Mouse (Mus musculus): Measurements from ENCODE around the gene Car9. TPM values are rescaled to one million over a fixed set of nuclear protein-coding genes. Genes with fewer than 3 reads are reported as not detected.

The Car9 gene
- polyA plus RNA-seq, 1 experiment from 2014 or later = not detected

GRCm38 (mm10) chr4:43559519-43560242 lies 52.9 kb downstream of the Car9 start:
- ATAC-seq (ENCODE audit: low FRiP score, low TSS enrichment) (no peak), DNase-seq (no peak)
- WGBS = 88% methylated on average over 13 of the region's 13 CpGs
- Histone ChIP-seq H3K4me2 (ENCODE audit: low read length) (peak overlapping the region; percentile 3; the same call in 1 of the 2 replicates), H3K9me3 (ENCODE audit: control insufficient read depth, low read length) (no peaks in the 10 kb centered on the region), H3K4me3 (replicated peaks; ENCODE audit: low read depth, low read length) (no peak overlapping the region), H3K27ac (replicated peaks; ENCODE audit: low read depth, low read length) (no peak overlapping the region), H3K36me3 (ENCODE audit: control insufficient read depth, insufficient read depth, low read length) (peaks cover 50% of the 10 kb centered on the region), H3K27me3 (ENCODE audit: control insufficient read depth, insufficient read depth, low read length) (no peaks in the 10 kb centered on the region), H3K9ac (replicated peaks; ENCODE audit: low read length) (peak overlapping the region; percentile 34; the same call in 1 of the 2 replicates), H3K4me1 (ENCODE audit: control insufficient read depth, insufficient read depth, low read length) (peaks cover 33% of the 10 kb centered on the region)

GRCm38 (mm10) chr4:43560243-43560611 lies 53.5 kb downstream of the Car9 start:
- WGBS = 66% methylated on average over 6 of the region's 6 CpGs
- Histone ChIP-seq H3K9me3 (ENCODE audit: control insufficient read depth, low read length) (no peaks in the 10 kb centered on the region), H3K9ac (replicated peaks; ENCODE audit: low read length) (peak overlapping the region; percentile 34; the same call in 1 of the 2 replicates), H3K4me2 (ENCODE audit: low read length) (peak overlapping the region; percentile 91; the same call in 1 of the 2 replicates), H3K36me3 (ENCODE audit: control insufficient read depth, insufficient read depth, low read length) (peaks cover 50% of the 10 kb centered on the region), H3K27me3 (ENCODE audit: control insufficient read depth, insufficient read depth, low read length) (no peaks in the 10 kb centered on the region), H3K4me1 (ENCODE audit: control insufficient read depth, insufficient read depth, low read length) (peaks cover 33% of the 10 kb centered on the region), H3K4me3 (replicated peaks; ENCODE audit: low read depth, low read length) (no peak overlapping the region), H3K27ac (replicated peaks; ENCODE audit: low read depth, low read length) (no peak overlapping the region)
- no peak for ATAC-seq (ENCODE audit: low FRiP score, low TSS enrichment)
- no peak for DNase-seq

- Histone ChIP-seq H3K4me3 (replicated peaks; ENCODE audit: low read depth, low read length) (peak overlapping the region; percentile 95), H3K4me1 (ENCODE audit: control insufficient read depth, insufficient read depth, low read length) (peaks cover 33% of the 10 kb centered on the region), H3K27ac (replicated peaks; ENCODE audit: low read depth, low read length) (no peak overlapping the region), H3K9me3 (ENCODE audit: control insufficient read depth, low read length) (no peaks in the 10 kb centered on the region), H3K27me3 (ENCODE audit: control insufficient read depth, insufficient read depth, low read length) (no peaks in the 10 kb centered on the region), H3K9ac (replicated peaks; ENCODE audit: low read length) (peak overlapping the region; percentile 90), H3K4me2 (ENCODE audit: low read length) (peak overlapping the region; percentile 91), H3K36me3 (ENCODE audit: control insufficient read depth, insufficient read depth, low read length) (peaks cover 50% of the 10 kb centered on the region)
- DNase-seq (no peak), ATAC-seq (ENCODE audit: low FRiP score, low TSS enrichment) (no peak)
- WGBS = 57% methylated on average over 2 of the region's 2 CpGs
These were observed 54.2 kb downstream of the Car9 start for GRCm38 (mm10) chr4:43560976-43561375.

- Histone ChIP-seq H3K27ac (replicated peaks; ENCODE audit: low read depth, low read length) (peak overlapping the region; percentile 95), H3K4me2 (ENCODE audit: low read length) (peak overlapping the region; percentile 91), H3K36me3 (ENCODE audit: control insufficient read depth, insufficient read depth, low read length) (peaks cover 50% of the 10 kb centered on the region), H3K9ac (replicated peaks; ENCODE audit: low read length) (peak overlapping the region; percentile 90), H3K4me1 (ENCODE audit: control insufficient read depth, insufficient read depth, low read length) (peaks cover 33% of the 10 kb centered on the region), H3K4me3 (replicated peaks; ENCODE audit: low read depth, low read length) (peak overlapping the region; percentile 95), H3K9me3 (ENCODE audit: control insufficient read depth, low read length) (no peaks in the 10 kb centered on the region), H3K27me3 (ENCODE audit: control insufficient read depth, insufficient read depth, low read length) (no peaks in the 10 kb centered on the region)
- DNase-seq = no peak
- no peak; the same call in none of the 2 replicates for ATAC-seq (ENCODE audit: low FRiP score, low TSS enrichment)
- WGBS = 3% methylated on average over 16 of the region's 16 CpGs
These were observed 54.8 kb downstream of the Car9 start for GRCm38 (mm10) chr4:43561436-43561996.

- WGBS = under 1% methylated on average over 62 of the region's 62 CpGs
- H3K36me3 ChIP-seq (ENCODE audit: control insufficient read depth, insufficient read depth, low read length) = peaks cover 51% of the 10 kb centered on the region
- ATAC-seq (ENCODE audit: low FRiP score, low TSS enrichment) (peak; percentile 94), DNase-seq (peak; percentile 97)
- H3K4me1 ChIP-seq (ENCODE audit: control insufficient read depth, insufficient read depth, low read length) = peaks cover 33% of the 10 kb centered on the region
- H3K4me2 ChIP-seq (ENCODE audit: low read length) = peak within 1 kb of the TSS; percentile 91
- peak within 1 kb of the TSS; percentile 90 for H3K9ac ChIP-seq (replicated peaks; ENCODE audit: low read length)
- H3K9me3 ChIP-seq (ENCODE audit: control insufficient read depth, low read length) = no peaks in the 10 kb centered on the region
- H3K27me3 ChIP-seq (ENCODE audit: control insufficient read depth, insufficient read depth, low read length) = no peaks in the 10 kb centered on the region
- H3K27ac ChIP-seq (replicated peaks; ENCODE audit: low read depth, low read length) = peak within 1 kb of the TSS; percentile 95
- H3K4me3 ChIP-seq (replicated peaks; ENCODE audit: low read depth, low read length) = peak within 1 kb of the TSS; percentile 95
These were observed 55.4 kb downstream of the Car9 start, which contains the start of the genes Creb3 and Tln1 for GRCm38 (mm10) chr4:43561997-43562768. Gene Creb3 (plus strand): TSS chr4:43562332. Gene Tln1 (minus strand): TSS chr4:43562691.

GRCm38 (mm10) chr4:43562769-43563600 lies 56.2 kb downstream of the Car9 start:
- Histone ChIP-seq H3K36me3 (ENCODE audit: control insufficient read depth, insufficient read depth, low read length) (peaks cover 57% of the 10 kb centered on the region), H3K4me1 (ENCODE audit: control insufficient read depth, insufficient read depth, low read length) (peaks cover 33% of the 10 kb centered on the region), H3K4me2 (ENCODE audit: low read length) (peak overlapping the region; percentile 91), H3K4me3 (replicated peaks; ENCODE audit: low read depth, low read length) (peak overlapping the region; percentile 95), H3K9ac (replicated peaks; ENCODE audit: low read length) (peak overlapping the region; percentile 90), H3K9me3 (ENCODE audit: control insufficient read depth, low read length) (no peaks in the 10 kb centered on the region), H3K27me3 (ENCODE audit: control insufficient read depth, insufficient read depth, low read length) (no peaks in the 10 kb centered on the region), H3K27ac (replicated peaks; ENCODE audit: low read depth, low read length) (peak overlapping the region; percentile 95)
- DNase-seq (no peak), ATAC-seq (ENCODE audit: low FRiP score, low TSS enrichment) (peak; percentile 10; the same call in 1 of the 2 replicates)
- WGBS = 8% methylated on average over 22 of the region's 22 CpGs
